Mouse (Mus musculus) large intestine, adult 2 months (tissue): ENCODE data around the gene Eps8l2. TPM values are rescaled to one million over a fixed set of nuclear protein-coding genes. Genes with fewer than 3 reads are reported as not detected.

Experiments used
- DNase-seq: peaks from one replicate; pipeline ENCODE4 v3.0.0-alpha.2; 2012; ENCODE audit warnings: low read depth, low spot score
- WGBS: fragments of 180-500 bp; shearing (Covaris S2); methylation state at CpG from one replicate; pipeline ENCODE4 v1.1.7; 2018; 5-methylcytosine and 5-hydroxymethylcytosine counted together
- polyA plus RNA-seq: library from polyadenylated mRNA; depleted of rRNA; stranded (reverse); fragments of >200 nt; gene quantifications from 2 replicates; pipeline ENCODE4 v1.2.3, GENCODE M21; 2012

The Eps8l2 gene
- polyA plus RNA-seq, 1 experiment, result 314 TPM

- DNase-seq, result peak; percentile 85
- 11% methylated on average over 24 of the region's 24 CpGs for WGBS
These were observed 22.8 kb downstream of the Eps8l2 start for GRCm38 (mm10) chr7:141361510-141361909.

GRCm38 (mm10) chr7:141363106-141363751 is 24.5 kb downstream of the Eps8l2 start:
- 53% methylated on average over 4 of the region's 4 CpGs for WGBS
- DNase-seq, result no peak

- no peak for DNase-seq
- WGBS, result 85% methylated on average over 2 of the region's 2 CpGs
These were observed 25.1 kb downstream of the Eps8l2 start for GRCm38 (mm10) chr7:141363752-141364125.

GRCm38 (mm10) chr7:141364349-141365048 is 25.8 kb downstream of the Eps8l2 start:
- no peak for DNase-seq
- 86% methylated on average over 5 of the region's 5 CpGs for WGBS

- DNase-seq, result no peak
- 75% methylated on average over 3 of the region's 3 CpGs for WGBS
These were observed 26.4 kb downstream of the Eps8l2 start for GRCm38 (mm10) chr7:141365049-141365445.

- 91% methylated on average over 4 of the region's 4 CpGs for WGBS
- DNase-seq, result no peak
These were observed 28.7 kb downstream of the Eps8l2 start for GRCm38 (mm10) chr7:141367358-141367757.

- WGBS, result 53% methylated on average over 5 of the region's 5 CpGs
- DNase-seq, result no peak
These were observed 31.2 kb downstream of the Eps8l2 start for GRCm38 (mm10) chr7:141369918-141370317.

- no peak for DNase-seq
- WGBS, result 15% methylated on average over 6 of the region's 6 CpGs
These were observed 33.4 kb downstream of the Eps8l2 start for GRCm38 (mm10) chr7:141371942-141372595.

GRCm38 (mm10) chr7:141373611-141374010 is 34.9 kb downstream of the Eps8l2 start:
- WGBS, result 67% methylated on average over 6 of the region's 6 CpGs
- DNase-seq, result no peak

- DNase-seq, result no peak
These were observed 35.7 kb downstream of the Eps8l2 start for GRCm38 (mm10) chr7:141374399-141374798.

GRCm38 (mm10) chr7:141379584-141379983 is 40.9 kb downstream of the Eps8l2 start:
- no peak for DNase-seq

GRCm38 (mm10) chr7:141381068-141381835 is 42.6 kb downstream of the Eps8l2 start:
- WGBS, result 57% methylated on average over 4 of the region's 4 CpGs
- no peak for DNase-seq

More at GRCm38 (mm10) chr7:141379584-141379983, 40.9 kb downstream of the Eps8l2 start:
- 19% methylated on average over 4 of the region's 4 CpGs for WGBS

- 36% methylated on average over 2 of the region's 2 CpGs for WGBS
- DNase-seq, result no peak
These were observed 49.3 kb downstream of the Eps8l2 start for GRCm38 (mm10) chr7:141387807-141388486.

- WGBS, result 26% methylated on average over 3 of the region's 3 CpGs
- DNase-seq, result no peak
These were observed 49.9 kb downstream of the Eps8l2 start for GRCm38 (mm10) chr7:141388487-141389109.

GRCm38 (mm10) chr7:141390326-141391259 is 51.9 kb downstream of the Eps8l2 start:
- no peak for DNase-seq
- WGBS, result 23% methylated on average over 9 of the region's 9 CpGs

- WGBS, result under 1% methylated on average over 57 of the region's 57 CpGs
- DNase-seq, result peak; percentile 96
These were observed 53.2 kb downstream of the Eps8l2 start, which contains the start of gene Taldo1 for GRCm38 (mm10) chr7:141391625-141392551. TSS of gene Taldo1 (plus strand) at chr7:141392199.
